ENCODE assay signal across 10 mouse cellular contexts in the genomic region with DNA sequence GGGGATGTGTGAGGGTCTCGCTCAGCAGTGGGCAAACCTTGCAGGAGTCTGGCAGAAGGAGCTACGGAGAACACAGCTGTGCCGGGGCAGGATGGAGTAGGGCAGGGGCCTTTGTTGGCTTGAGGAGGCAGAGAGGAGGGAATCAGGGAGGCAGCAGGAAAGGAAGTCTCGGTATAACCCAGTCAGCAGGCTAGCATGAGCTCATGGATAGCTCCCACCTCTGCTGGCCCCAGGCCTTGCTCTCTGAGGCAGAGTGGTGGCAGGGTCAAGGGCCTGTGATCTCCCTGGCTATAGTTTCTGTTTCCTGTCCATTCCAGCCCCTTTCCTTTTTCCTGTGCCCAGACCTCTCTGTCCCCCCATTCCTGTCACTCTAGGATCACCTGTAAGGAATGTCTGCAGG. TPM values are rescaled to one million over a fixed set of nuclear protein-coding genes. Genes with fewer than 3 reads are reported as not detected.
DNase-seq lines count a peak whose midpoint lies in the region; ATAC-seq and TF ChIP-seq lines count a peak whose summit lies in the region.
"Had no signal": no experiment of that assay in that cellular context is flagged by ENCODE, and none has a peak within 500 bp of the region (broad histone marks: within the 10 kb centered on the region; RNA-seq: fewer than 3 reads in every experiment).

No protein-coding gene starts in this region.

- H3K4me3 ChIP-seq in layer of hippocampus, adult 2 months: peak overlapping the region; percentile 33; the same call in 1 of the 2 replicates
- no peak overlapping the region for H3K4me3 ChIP-seq in forebrain, embryonic 13.5 days
- H3K4me3 ChIP-seq in liver, embryonic 11.5 days (ENCODE audit: low read depth, low read length): peak overlapping the region; percentile 2
- H3K4me3 ChIP-seq: midbrain, embryonic 12.5 days had no signal

- H3K4me2 ChIP-seq in forebrain, embryonic 13.5 days: no peak overlapping the region
- peak overlapping the region; percentile 55 for H3K4me2 ChIP-seq in liver, embryonic 11.5 days
- H3K4me2 ChIP-seq: midbrain, embryonic 12.5 days had no signal

- peak; percentile 40 for DNase-seq in adrenal gland, adult 2 months
- DNase-seq in adrenal gland, postnatal 10 days: no peak
- no peak for DNase-seq in layer of hippocampus, adult 2 months (ENCODE audit: low spot score in 2 of 2)
- DNase-seq in layer of hippocampus, adult 9-11 months: no peak
- no peak for DNase-seq in liver, embryonic 11.5 days (ENCODE audit: low spot score)
- DNase-seq in frontal cortex, postnatal 25 days (ENCODE audit: low spot score in 2 of 2): no peak
- DNase-seq in frontal cortex, postnatal 36 days (ENCODE audit: low spot score in 2 of 2): no peak
- DNase-seq: cerebellum, postnatal 14 days had no signal

- TF ChIP-seq CTCF in layer of hippocampus, adult 2 months (conservative IDR thresholded peaks at IDR 0.05): no peak

- peaks cover 16% of the 10 kb centered on the region for H3K4me1 ChIP-seq in forebrain, embryonic 13.5 days
- H3K4me1 ChIP-seq in liver, embryonic 11.5 days (replicated peaks; ENCODE audit: control insufficient read depth, insufficient read depth, low read length): peaks cover 75% of the 10 kb centered on the region

- peak overlapping the region; percentile 50 for H3K9ac ChIP-seq in forebrain, embryonic 13.5 days
- H3K9ac ChIP-seq in liver, embryonic 11.5 days (ENCODE audit: low read depth, low read length): peak overlapping the region; percentile 25
- H3K9ac ChIP-seq: midbrain, embryonic 12.5 days had no signal

- ATAC-seq in forebrain, embryonic 13.5 days: no peak
- ATAC-seq in liver, embryonic 11.5 days (replicated peaks; ENCODE audit: low FRiP score): no peak

- H3K27ac ChIP-seq in layer of hippocampus, adult 2 months: peak overlapping the region; percentile 83
- H3K27ac ChIP-seq in forebrain, embryonic 13.5 days: peak overlapping the region; percentile 25; the same call in 1 of the 2 replicates
- H3K27ac ChIP-seq in liver, embryonic 11.5 days (ENCODE audit: low read depth, low read length): peak overlapping the region; percentile 50; the same call in 1 of the 2 replicates
- H3K27ac ChIP-seq: midbrain, embryonic 12.5 days had no signal

- 78% methylated on average over 4 of the region's 4 CpGs for WGBS in forebrain, embryonic 13.5 days
- WGBS in liver, embryonic 11.5 days: 72% methylated on average over 4 of the region's 4 CpGs

- peaks cover 22% of the 10 kb centered on the region for H3K36me3 ChIP-seq in forebrain, embryonic 13.5 days (ENCODE audit: poor library complexity, severe bottlenecking)
- peaks cover 16% of the 10 kb centered on the region for H3K36me3 ChIP-seq in liver, embryonic 11.5 days (ENCODE audit: control insufficient read depth, insufficient read depth, low read length)

- no peaks in the 10 kb centered on the region for H3K27me3 ChIP-seq in forebrain, embryonic 13.5 days
- H3K27me3 ChIP-seq in liver, embryonic 11.5 days (replicated peaks; ENCODE audit: control insufficient read depth, insufficient read depth, low read length): no peaks in the 10 kb centered on the region
- H3K27me3 ChIP-seq: midbrain, embryonic 12.5 days had no signal

- H3K9me3 ChIP-seq in forebrain, embryonic 13.5 days (replicated peaks): no peaks in the 10 kb centered on the region
- H3K9me3 ChIP-seq in liver, embryonic 11.5 days (ENCODE audit: control insufficient read depth, low read length): no peaks in the 10 kb centered on the region
- H3K9me3 ChIP-seq: midbrain, embryonic 12.5 days had no signal

RNA-seq across cellular contexts. Expression of gene Pip5k1c, which starts 9.5 kb away (rescaled TPM):
- total RNA-seq in adrenal gland, adult 2 months (2021): 10 to 100 TPM; 34.3 to 44.6 TPM
- 71.0 and 72.8 TPM in 2 replicates for polyA plus RNA-seq in adrenal gland, adult 2 months (2012; rRNA removed)
- total RNA-seq in adrenal gland, postnatal 10 days (2021): 10 to 100 TPM; 39.2 to 48.9 TPM
- total RNA-seq in layer of hippocampus, adult 2 months (2021): 100 to 1,000 TPM; 308 to 314 TPM
- polyA plus RNA-seq in forebrain, embryonic 13.5 days (2015; fragmentation: Nextera tagmentation; extraction: Ambion mirVana): 73.1 and 87.2 TPM in 2 replicates
- 40.0 and 42.5 TPM in 2 replicates for polyA plus RNA-seq in liver, embryonic 11.5 days (2014; fragmentation: Nextera tagmentation; extraction: Ambion mirVana)

RNA-seq across cellular contexts. Expression of gene Tjp3, which starts 10.9 kb away (rescaled TPM):
- total RNA-seq in adrenal gland, adult 2 months (2021): under 1 TPM; 0.41 to 0.92 TPM
- polyA plus RNA-seq in adrenal gland, adult 2 months (2012; rRNA removed): 0.52 and 0.72 TPM in 2 replicates
- total RNA-seq in adrenal gland, postnatal 10 days (2021): 1 to 10 TPM; 1.9 to 3.0 TPM
- under 1 TPM; 0.54 to 0.91 TPM for total RNA-seq in layer of hippocampus, adult 2 months (2021)
- 6.2 and 7.1 TPM in 2 replicates for polyA plus RNA-seq in forebrain, embryonic 13.5 days (2015; fragmentation: Nextera tagmentation; extraction: Ambion mirVana)
- 1.8 TPM in 2 replicates for polyA plus RNA-seq in liver, embryonic 11.5 days (2014; fragmentation: Nextera tagmentation; extraction: Ambion mirVana)

RNA-seq across cellular contexts. Expression of gene Cactin, which starts 18.6 kb away (rescaled TPM):
- 10 to 100 TPM; 32.6 to 40.3 TPM for total RNA-seq in adrenal gland, adult 2 months (2021)
- 35.5 and 37.4 TPM in 2 replicates for polyA plus RNA-seq in adrenal gland, adult 2 months (2012; rRNA removed)
- 10 to 100 TPM; 29.4 to 35.4 TPM for total RNA-seq in adrenal gland, postnatal 10 days (2021)
- total RNA-seq in layer of hippocampus, adult 2 months (2021): 10 to 100 TPM; 27.6 to 30.7 TPM
- 39.9 and 42.0 TPM in 2 replicates for polyA plus RNA-seq in forebrain, embryonic 13.5 days (2015; fragmentation: Nextera tagmentation; extraction: Ambion mirVana)
- 49.9 and 51.9 TPM in 2 replicates for polyA plus RNA-seq in liver, embryonic 11.5 days (2014; fragmentation: Nextera tagmentation; extraction: Ambion mirVana)

RNA-seq across cellular contexts. Expression of gene Tbxa2r, which starts 26.2 kb away (rescaled TPM):
- 10 to 100 TPM; 33.2 to 45.4 TPM for total RNA-seq in adrenal gland, adult 2 months (2021)
- 137 and 154 TPM in 2 replicates for polyA plus RNA-seq in adrenal gland, adult 2 months (2012; rRNA removed)
- 10 to 100 TPM; 24.5 to 31.8 TPM for total RNA-seq in adrenal gland, postnatal 10 days (2021)
- 1 to 10 TPM; 1.3 to 1.4 TPM for total RNA-seq in layer of hippocampus, adult 2 months (2021)
- 2.6 and 3.8 TPM in 2 replicates for polyA plus RNA-seq in forebrain, embryonic 13.5 days (2015; fragmentation: Nextera tagmentation; extraction: Ambion mirVana)
- polyA plus RNA-seq in liver, embryonic 11.5 days (2014; fragmentation: Nextera tagmentation; extraction: Ambion mirVana): 7.8 and 7.9 TPM in 2 replicates

RNA-seq across cellular contexts. Expression of gene Apba3, which starts 35.5 kb away (rescaled TPM):
- 100 to 1,000 TPM in 1 of 2 experiments, 10 to 100 TPM in 1; 83.5 to 121 TPM for total RNA-seq in adrenal gland, adult 2 months (2021)
- 165 and 188 TPM in 2 replicates for polyA plus RNA-seq in adrenal gland, adult 2 months (2012; rRNA removed)
- total RNA-seq in adrenal gland, postnatal 10 days (2021): 10 to 100 TPM; 79.8 to 83.8 TPM
- total RNA-seq in layer of hippocampus, adult 2 months (2021): 10 to 100 TPM; 32.6 to 37.3 TPM
- 28.6 and 32.3 TPM in 2 replicates for polyA plus RNA-seq in forebrain, embryonic 13.5 days (2015; fragmentation: Nextera tagmentation; extraction: Ambion mirVana)
- polyA plus RNA-seq in liver, embryonic 11.5 days (2014; fragmentation: Nextera tagmentation; extraction: Ambion mirVana): 47.5 and 55.0 TPM in 2 replicates

Comparison
In these comparisons a context has a peak if more than half of its experiments do, and no peak if none do; other contexts are left out.
1. H3K27ac ChIP-seq: peak in every context shown above with its lines; median percentile 83 in layer of hippocampus, adult 2 months; 50 in liver, embryonic 11.5 days; 25 in forebrain, embryonic 13.5 days.
2. RNA of gene Pip5k1c, which starts 9.5 kb away (total RNA-seq): 308 to 314 TPM in layer of hippocampus, adult 2 months; 39.2 to 48.9 TPM in adrenal gland, postnatal 10 days and 34.3 to 44.6 TPM in adrenal gland, adult 2 months; every median in the first group is over 4 times any median in the second.